Mouse (Mus musculus): Measurements from ENCODE around the gene S100z. TPM values are rescaled to one million over a fixed set of nuclear protein-coding genes. Genes with fewer than 3 reads are reported as not detected.

Gene S100z
- polyA plus RNA-seq, 1 experiment from 2014 or later: not detected

DNA sequence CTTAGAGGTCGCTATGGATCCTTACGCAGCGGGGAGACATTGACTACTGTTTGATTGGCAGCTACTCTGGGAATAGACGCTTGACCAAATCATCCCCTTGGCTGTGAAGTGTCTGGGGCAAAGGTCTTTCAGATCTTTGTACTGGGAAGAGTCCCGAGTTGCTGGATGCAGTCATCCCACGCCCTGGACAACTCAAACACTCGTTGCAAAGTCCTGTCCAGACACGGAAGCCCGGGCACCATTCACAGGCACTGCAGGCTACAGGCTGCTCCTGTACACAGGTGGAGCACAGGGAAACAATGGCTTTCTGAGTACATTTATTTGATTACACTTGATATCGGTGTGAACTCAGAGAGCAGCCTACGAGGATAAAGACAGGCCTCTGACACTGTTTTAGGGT lies 12.8 kb upstream of the S100z start:
- WGBS: 49% methylated on average over 11 of the region's 11 CpGs
- no peak overlapping the region for H3K9ac ChIP-seq
- no peaks in the 10 kb centered on the region for H3K27me3 ChIP-seq (replicated peaks)
- H3K9me3 ChIP-seq: no peaks in the 10 kb centered on the region
- H3K4me3 ChIP-seq: no peak overlapping the region
- H3K4me2 ChIP-seq: no peak overlapping the region
- H3K36me3 ChIP-seq (replicated peaks): no peaks in the 10 kb centered on the region
- no peak overlapping the region for H3K27ac ChIP-seq
- ATAC-seq (replicated peaks): no peak
- no peaks in the 10 kb centered on the region for H3K4me1 ChIP-seq

DNA sequence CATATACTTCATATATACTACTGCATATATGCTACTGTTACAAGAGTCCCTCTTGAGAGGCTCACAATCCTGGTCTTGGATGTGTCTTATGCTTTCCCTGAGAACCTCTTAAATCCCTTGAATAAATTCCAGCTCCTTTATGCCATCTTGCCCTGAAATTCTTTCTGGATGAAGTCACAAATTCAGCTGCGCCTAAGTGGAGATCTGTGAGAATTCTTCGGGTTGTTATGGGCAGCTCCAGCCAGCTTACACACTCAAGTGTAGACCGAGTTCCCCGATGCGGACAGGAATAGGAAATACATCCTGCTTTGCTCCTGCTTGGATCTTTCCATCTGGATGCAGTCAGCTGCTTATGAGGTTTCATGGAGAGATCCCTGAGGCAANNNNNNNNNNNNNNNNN lies 6.1 kb upstream of the S100z start:
- WGBS: 39% methylated on average over 5 of the region's 5 CpGs
- Histone ChIP-seq H3K9ac (no peak overlapping the region), H3K27ac (no peak overlapping the region), H3K4me3 (no peak overlapping the region), H3K27me3 (replicated peaks) (no peaks in the 10 kb centered on the region), H3K4me1 (no peaks in the 10 kb centered on the region), H3K36me3 (replicated peaks) (no peaks in the 10 kb centered on the region), H3K4me2 (no peak overlapping the region), H3K9me3 (no peaks in the 10 kb centered on the region)
- no peak for ATAC-seq (replicated peaks)

DNA sequence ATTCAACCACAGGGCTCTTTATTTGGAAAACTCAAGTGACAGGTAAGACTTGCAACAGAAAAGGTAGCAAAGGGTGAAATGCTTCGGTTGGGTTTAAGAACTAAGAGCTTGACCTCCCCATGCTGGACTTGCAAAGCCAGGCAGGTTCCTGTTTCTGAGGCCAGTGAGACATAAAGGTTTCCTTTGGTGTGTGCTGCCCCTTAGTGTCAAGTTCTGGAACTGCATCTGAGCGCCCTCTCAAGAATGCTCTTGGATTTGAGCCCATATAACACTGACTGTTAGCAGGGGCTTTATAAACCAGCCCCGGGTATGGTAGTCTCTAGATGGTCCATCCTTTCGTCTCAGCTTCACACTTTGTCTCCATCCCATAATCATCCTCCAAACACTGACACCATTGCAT lies 2.9 kb upstream of the S100z start:
- ATAC-seq (replicated peaks): peak; percentile 84
- Histone ChIP-seq H3K36me3 (replicated peaks) (no peaks in the 10 kb centered on the region), H3K27ac (no peak overlapping the region), H3K4me2 (no peak overlapping the region), H3K4me3 (no peak overlapping the region), H3K4me1 (no peaks in the 10 kb centered on the region), H3K27me3 (replicated peaks) (no peaks in the 10 kb centered on the region), H3K9ac (no peak overlapping the region), H3K9me3 (no peaks in the 10 kb centered on the region)
- 13% methylated on average over 4 of the region's 4 CpGs for WGBS

DNA sequence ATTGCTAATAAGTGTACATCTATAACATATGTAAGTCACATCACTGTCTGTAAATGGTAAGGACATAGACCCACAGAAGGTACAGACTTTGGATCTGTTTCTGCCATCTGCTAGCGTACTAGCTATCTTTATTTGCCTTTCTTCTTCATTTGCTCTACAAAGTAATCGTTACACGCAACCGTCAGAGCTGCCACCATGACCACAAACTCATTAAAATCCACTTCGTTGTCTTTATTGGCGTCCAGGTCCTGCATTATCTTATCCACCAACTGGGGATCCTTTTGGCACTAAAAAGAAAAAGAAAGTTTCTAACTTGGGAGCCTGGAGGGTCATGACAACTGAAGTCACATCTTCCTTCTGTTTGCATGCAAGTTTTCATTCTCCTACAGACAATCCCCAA lies 1.3 kb downstream of the S100z start:
- no peaks in the 10 kb centered on the region for H3K36me3 ChIP-seq (replicated peaks)
- no peak overlapping the region for H3K9ac ChIP-seq
- 85% methylated on average over 6 of the region's 6 CpGs for WGBS
- H3K9me3 ChIP-seq: no peaks in the 10 kb centered on the region
- H3K27ac ChIP-seq: no peak overlapping the region
- no peaks in the 10 kb centered on the region for H3K4me1 ChIP-seq
- H3K4me2 ChIP-seq: no peak overlapping the region
- ATAC-seq (replicated peaks): no peak
- no peak overlapping the region for H3K4me3 ChIP-seq
- no peaks in the 10 kb centered on the region for H3K27me3 ChIP-seq (replicated peaks)

DNA sequence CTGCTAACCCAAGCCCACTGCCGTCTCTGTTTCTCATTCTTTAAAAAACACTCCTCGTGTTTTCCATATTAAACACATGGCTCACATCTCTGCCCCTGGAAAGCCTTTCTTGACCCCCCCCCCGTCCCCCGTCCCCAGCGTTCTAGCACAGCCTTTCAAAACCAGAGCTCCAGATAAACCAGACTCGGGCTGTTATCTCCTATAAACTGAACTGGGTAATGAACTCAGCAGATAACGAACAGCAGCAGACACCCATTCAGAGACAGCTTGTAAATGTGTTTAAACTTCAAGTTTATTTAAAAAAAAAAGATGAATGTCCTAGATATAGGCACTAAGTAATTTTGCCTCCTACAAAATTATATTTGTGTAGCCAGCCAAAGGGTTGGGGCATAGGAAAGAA lies 3.4 kb downstream of the S100z start:
- Histone ChIP-seq H3K27ac (no peak overlapping the region), H3K4me3 (no peak overlapping the region), H3K9me3 (no peaks in the 10 kb centered on the region), H3K36me3 (replicated peaks) (no peaks in the 10 kb centered on the region), H3K4me1 (no peaks in the 10 kb centered on the region), H3K4me2 (no peak overlapping the region), H3K27me3 (replicated peaks) (no peaks in the 10 kb centered on the region), H3K9ac (no peak overlapping the region)
- no peak for ATAC-seq (replicated peaks)
- 72% methylated on average over 7 of the region's 7 CpGs for WGBS

DNA sequence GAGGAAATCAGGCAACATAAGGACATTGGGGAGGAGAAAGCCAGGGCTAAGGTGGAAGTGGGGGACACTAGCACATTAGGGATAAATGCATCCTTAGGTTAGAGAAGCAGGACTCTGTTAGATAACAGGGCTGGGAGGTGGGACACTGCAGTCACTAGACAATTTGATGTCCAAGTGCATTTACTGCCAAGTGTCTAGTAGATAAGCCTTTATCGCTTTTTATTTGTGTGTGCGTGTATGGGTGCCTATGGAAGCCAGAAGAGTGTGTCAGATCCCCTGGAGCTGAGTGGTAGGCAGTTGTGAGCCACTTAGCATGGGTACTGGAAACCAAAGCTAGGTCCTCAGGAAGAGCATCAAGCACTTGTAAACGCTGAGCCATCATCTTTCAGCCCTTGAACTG lies 4.2 kb downstream of the S100z start:
- H3K36me3 ChIP-seq (replicated peaks): no peaks in the 10 kb centered on the region
- H3K27me3 ChIP-seq (replicated peaks): no peaks in the 10 kb centered on the region
- H3K9ac ChIP-seq: no peak overlapping the region
- H3K9me3 ChIP-seq: no peaks in the 10 kb centered on the region
- H3K4me3 ChIP-seq: no peak overlapping the region
- no peak overlapping the region for H3K4me2 ChIP-seq
- H3K4me1 ChIP-seq: no peaks in the 10 kb centered on the region
- ATAC-seq (replicated peaks): no peak
- WGBS: 92% methylated on average over 3 of the region's 3 CpGs
- no peak overlapping the region for H3K27ac ChIP-seq

DNA sequence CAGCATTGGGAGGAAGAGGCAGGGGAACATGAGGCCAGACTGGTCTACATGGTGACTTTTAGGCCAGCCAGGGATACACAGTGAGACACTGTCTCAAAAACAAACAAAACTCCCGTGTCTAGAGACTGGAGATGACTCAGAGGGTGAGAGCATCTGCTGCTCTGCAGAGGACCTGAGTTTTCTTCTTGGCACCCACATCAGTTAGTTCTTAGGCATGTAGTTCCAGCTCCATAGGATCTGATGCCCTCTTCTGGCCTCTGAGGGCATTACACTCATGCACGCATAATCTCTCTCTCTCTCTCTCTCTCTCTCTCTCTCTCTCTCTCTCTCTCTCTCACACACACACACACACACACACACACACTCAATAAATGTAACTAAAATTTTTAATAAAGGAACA lies 7.6 kb downstream of the S100z start:
- Histone ChIP-seq H3K9me3 (no peaks in the 10 kb centered on the region), H3K36me3 (replicated peaks) (no peaks in the 10 kb centered on the region), H3K27ac (no peak overlapping the region), H3K4me3 (no peak overlapping the region), H3K9ac (no peak overlapping the region), H3K27me3 (replicated peaks) (no peaks in the 10 kb centered on the region), H3K4me1 (no peaks in the 10 kb centered on the region), H3K4me2 (no peak overlapping the region)
- WGBS: 65% methylated on average over 2 of the region's 2 CpGs
- no peak for ATAC-seq (replicated peaks)

DNA sequence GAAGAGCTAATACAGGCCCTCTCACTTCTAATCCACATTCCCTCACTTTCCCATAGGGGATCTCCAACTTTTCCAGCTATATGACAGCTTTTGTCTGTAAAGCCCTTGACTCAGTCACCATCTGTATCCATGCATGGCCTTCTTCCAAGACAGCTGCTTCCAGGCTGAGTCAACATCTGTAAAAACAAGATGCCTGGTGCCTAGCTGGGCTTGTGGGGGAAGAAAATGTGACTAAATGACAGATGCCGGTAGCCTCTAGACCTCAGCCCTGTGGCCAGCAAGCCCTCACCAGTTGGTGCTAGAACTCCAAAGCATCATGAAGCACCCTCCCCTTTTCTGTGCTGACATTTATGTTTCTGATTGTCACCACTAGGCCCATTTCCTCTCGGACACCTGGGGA lies 27.0 kb downstream of the S100z start:
- no peak overlapping the region for H3K4me2 ChIP-seq
- H3K9ac ChIP-seq: no peak overlapping the region
- no peak for ATAC-seq (replicated peaks)
- 90% methylated on average over 2 of the region's 2 CpGs for whole genome bisulfite sequencing
- no peaks in the 10 kb centered on the region for H3K27me3 ChIP-seq (replicated peaks)
- H3K4me3 ChIP-seq: no peak overlapping the region
- no peak overlapping the region for H3K27ac ChIP-seq
- H3K9me3 ChIP-seq: no peaks in the 10 kb centered on the region
- H3K4me1 ChIP-seq: no peaks in the 10 kb centered on the region
- H3K36me3 ChIP-seq (replicated peaks): no peaks in the 10 kb centered on the region

DNA sequence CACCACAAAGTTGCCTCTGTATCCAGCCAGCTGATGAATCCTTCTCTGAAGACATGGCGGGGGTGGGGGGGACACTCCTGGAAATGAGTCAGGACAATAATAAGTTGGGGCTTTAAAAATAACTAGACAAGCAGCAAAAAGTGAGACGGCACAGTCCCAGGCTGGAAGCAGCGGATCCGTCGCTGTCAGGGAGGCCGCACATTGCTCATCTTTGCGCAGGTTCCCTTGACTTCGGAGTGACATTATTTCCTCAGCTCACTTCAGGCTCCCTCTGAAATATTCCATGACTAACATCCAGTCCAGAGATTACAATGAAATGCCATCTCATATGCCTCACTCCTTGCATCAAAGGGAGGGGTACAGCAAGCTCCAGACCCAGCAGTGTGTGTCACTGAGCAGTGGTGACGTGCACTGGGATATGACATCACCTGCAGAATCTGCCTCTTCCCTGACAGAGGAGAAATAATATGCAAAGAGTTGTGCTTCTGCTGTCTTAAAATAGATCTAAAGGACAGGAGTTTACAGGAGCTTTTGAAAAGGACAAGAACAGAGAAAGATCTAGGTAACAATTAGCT lies 27.8 kb downstream of the S100z start:
- no peak for ATAC-seq (replicated peaks)
- Histone ChIP-seq H3K36me3 (replicated peaks) (no peaks in the 10 kb centered on the region), H3K9ac (no peak overlapping the region), H3K4me2 (no peak overlapping the region), H3K4me1 (no peaks in the 10 kb centered on the region), H3K4me3 (no peak overlapping the region), H3K27ac (no peak overlapping the region), H3K27me3 (replicated peaks) (no peaks in the 10 kb centered on the region; the same call in 1 of the 2 replicates), H3K9me3 (no peaks in the 10 kb centered on the region)
- WGBS: 83% methylated on average over 9 of the region's 9 CpGs

DNA sequence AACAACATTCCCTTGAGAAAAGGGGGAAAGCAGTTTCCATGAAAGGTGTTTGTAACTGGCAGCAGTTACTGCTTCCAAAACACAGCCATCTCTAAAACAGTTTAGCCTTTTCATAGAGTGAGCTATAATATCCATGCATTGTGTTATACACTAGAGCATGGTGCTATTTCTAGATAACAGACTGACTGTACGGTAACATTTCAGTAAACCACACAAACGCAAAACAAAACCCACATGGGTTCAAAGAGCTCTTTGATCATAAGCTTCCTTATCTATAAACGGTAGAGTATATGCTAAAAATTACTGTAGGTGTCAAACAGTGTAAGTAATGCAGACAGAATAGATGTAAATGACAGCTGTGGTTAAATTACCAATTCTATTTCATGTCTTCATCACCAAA lies 28.8 kb downstream of the S100z start:
- Histone ChIP-seq H3K36me3 (replicated peaks) (no peaks in the 10 kb centered on the region), H3K27me3 (replicated peaks) (peaks cover 5% of the 10 kb centered on the region; the same call in 1 of the 2 replicates), H3K4me1 (0 out of 2 replicates have a peak, but pooled peaks cover under 1% of the 10 kb centered on the region), H3K9me3 (no peaks in the 10 kb centered on the region), H3K27ac (no peak overlapping the region), H3K9ac (no peak overlapping the region), H3K4me3 (no peak overlapping the region), H3K4me2 (no peak overlapping the region)
- 85% methylated on average over 3 of the region's 3 CpGs for WGBS
- no peak for ATAC-seq (replicated peaks)

DNA sequence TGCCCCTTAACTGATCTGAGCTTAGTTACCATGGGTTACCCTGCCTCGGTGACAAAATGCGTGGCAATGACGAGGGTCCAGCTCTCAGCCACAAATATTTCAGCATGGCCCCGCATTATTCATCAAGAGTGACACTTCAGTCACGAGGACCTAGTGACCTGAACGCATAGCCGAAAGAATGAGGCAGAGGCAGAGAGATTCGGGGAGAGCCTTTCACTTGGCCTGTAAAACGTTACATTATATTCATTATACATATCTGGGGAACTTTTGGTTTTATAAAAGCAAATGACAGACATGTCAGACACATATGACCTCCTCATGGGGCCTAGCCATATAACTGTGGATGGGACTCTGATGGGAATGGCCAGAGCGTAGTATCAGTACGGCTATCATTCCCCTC lies 33.7 kb downstream of the S100z start, which contains the start of gene Crhbp:
Gene Crhbp (minus strand): TSS at position 101 of the 400 bp plus-strand sequence.
- ATAC-seq (replicated peaks): no peak
- peak within 1 kb of the TSS; percentile 48 for H3K4me3 ChIP-seq
- no peak within 1 kb of the TSS for H3K27ac ChIP-seq
- no peaks in the 10 kb centered on the region for H3K36me3 ChIP-seq (replicated peaks)
- peaks cover 19% of the 10 kb centered on the region for H3K4me1 ChIP-seq
- no peaks in the 10 kb centered on the region for H3K9me3 ChIP-seq
- H3K9ac ChIP-seq: peak within 1 kb of the TSS; percentile 44
- H3K4me2 ChIP-seq: peak within 1 kb of the TSS; percentile 93
- 39% methylated on average over 11 of the region's 11 CpGs for WGBS
- H3K27me3 ChIP-seq (replicated peaks): peaks cover 20% of the 10 kb centered on the region

DNA sequence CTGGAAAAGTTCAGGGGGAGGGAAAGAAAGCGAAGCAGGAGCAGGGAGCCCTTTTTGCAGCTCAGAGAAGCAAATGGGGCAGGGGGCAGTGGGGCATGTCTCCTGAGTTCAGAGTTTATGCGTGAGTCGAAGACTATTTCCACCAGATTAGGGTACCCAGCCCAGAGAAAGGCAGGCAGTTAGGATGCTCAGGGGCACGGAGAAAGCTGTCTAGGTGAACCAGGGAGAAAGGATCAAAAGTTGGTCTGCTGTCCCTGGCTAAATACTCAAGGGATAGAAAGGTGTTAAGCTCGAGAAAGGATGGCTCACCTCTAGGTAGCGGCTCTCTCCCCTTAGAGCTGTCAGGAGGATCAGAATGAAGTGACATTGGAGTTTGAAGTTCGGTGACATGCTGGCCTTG lies 34.2 kb downstream of the S100z start:
- Histone ChIP-seq H3K4me3 (peak overlapping the region; percentile 48), H3K4me2 (peak overlapping the region; percentile 93), H3K36me3 (replicated peaks) (no peaks in the 10 kb centered on the region), H3K9me3 (no peaks in the 10 kb centered on the region), H3K4me1 (peaks cover 19% of the 10 kb centered on the region), H3K9ac (no peak overlapping the region), H3K27me3 (replicated peaks) (peaks cover 20% of the 10 kb centered on the region), H3K27ac (no peak overlapping the region)
- WGBS: 7% methylated on average over 7 of the region's 7 CpGs
- no peak for ATAC-seq (replicated peaks)

DNA sequence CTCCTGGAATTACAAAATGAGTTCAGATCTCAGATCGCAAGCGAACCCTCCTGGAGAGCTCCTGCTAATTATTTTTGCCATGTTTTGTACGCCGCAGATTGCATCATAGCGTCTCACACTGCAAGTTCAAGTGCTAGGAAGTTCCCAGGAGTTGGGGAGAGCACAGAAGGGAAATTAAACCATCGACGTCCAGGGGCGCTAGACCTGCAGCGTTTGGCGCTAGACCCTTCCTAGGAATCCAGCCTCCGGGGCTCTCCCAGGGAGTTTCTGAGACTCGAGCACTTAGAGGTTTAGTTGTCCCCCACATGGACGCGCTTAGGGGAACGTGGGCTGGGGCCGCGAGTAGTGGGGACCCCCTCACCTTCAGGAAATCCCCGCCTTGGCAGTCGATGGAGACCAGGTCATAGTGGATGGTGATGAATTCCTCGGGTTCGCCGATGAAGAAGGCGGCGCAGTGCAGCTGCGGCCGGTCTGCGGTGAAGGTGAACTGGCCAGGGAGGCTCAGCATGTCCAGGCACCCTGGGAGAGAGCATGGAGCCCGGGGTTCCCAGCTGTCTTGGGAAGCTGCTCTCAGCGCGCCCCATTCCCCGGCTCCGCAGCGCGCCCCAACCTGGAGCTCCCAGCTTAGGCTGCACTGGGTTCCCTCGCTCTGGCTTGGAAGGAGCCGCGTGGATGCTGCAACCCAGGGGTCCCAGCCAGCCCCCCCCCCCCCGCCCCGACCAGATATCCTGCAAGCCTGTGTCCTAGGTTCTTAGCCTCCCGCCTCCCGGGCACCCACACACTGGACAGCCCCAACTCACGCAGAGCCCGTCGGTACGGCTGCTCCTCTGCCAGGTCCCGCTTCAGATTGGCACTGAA lies 34.9 kb downstream of the S100z start:
- Histone ChIP-seq H3K9me3 (no peaks in the 10 kb centered on the region), H3K27ac (no peak overlapping the region), H3K27me3 (replicated peaks) (peaks cover 20% of the 10 kb centered on the region), H3K4me3 (peak overlapping the region; percentile 48), H3K4me1 (peaks cover 19% of the 10 kb centered on the region), H3K4me2 (peak overlapping the region; percentile 93), H3K36me3 (replicated peaks) (no peaks in the 10 kb centered on the region), H3K9ac (peak overlapping the region; percentile 44)
- 2% methylated on average over 45 of the region's 46 CpGs for WGBS
- peak; percentile 82 for ATAC-seq (replicated peaks)

Data from midbrain, embryonic 15.5 days (tissue).